Mouse (Mus musculus) embryonic facial prominence, embryonic 15.5 days (tissue): ENCODE results near the gene Tmem252. TPM values are rescaled to one million over a fixed set of nuclear protein-coding genes. Genes with fewer than 3 reads are reported as not detected.

Experiments
- ATAC-seq: fragments of 200-750 bp; cut with Nextera tagmentation; 2 replicates; pipeline ENCODE4 v1.8.0; 2017; ENCODE audit warnings: low read depth, moderate TSS enrichment; ENCODE audit not compliant: insufficient number of reproducible peaks, low FRiP score, low TSS enrichment
- H3K27ac ChIP-seq: fragments of 300-500 bp; sonication (generic); replicated peaks from 2 replicates; pipeline ENCODE4 v1.5.1; 2015; ENCODE audit warnings: mild to moderate bottlenecking, inconsistent platforms
- H3K27me3 ChIP-seq: fragments of 300-500 bp; sonication (generic); 2 replicates; pipeline ENCODE4 v1.6.1; 2015; ENCODE audit warnings: inconsistent platforms
- H3K36me3 ChIP-seq: fragments of 300-500 bp; sonication (generic); 2 replicates; pipeline ENCODE4 v1.6.1; 2015; ENCODE audit warnings: mild to moderate bottlenecking, inconsistent platforms
- H3K4me1 ChIP-seq: fragments of 300-500 bp; sonication (generic); 2 replicates; pipeline ENCODE4 v1.6.1; 2015; ENCODE audit warnings: inconsistent platforms
- H3K4me2 ChIP-seq: fragments of 300-500 bp; sonication (generic); replicated peaks from 2 replicates; pipeline ENCODE4 v1.6.1; 2015; ENCODE audit warnings: mild to moderate bottlenecking, inconsistent platforms
- H3K4me3 ChIP-seq: fragments of 300-500 bp; sonication (generic); replicated peaks from 2 replicates; pipeline ENCODE4 v1.5.1; 2015; ENCODE audit warnings: mild to moderate bottlenecking, inconsistent platforms
- H3K9ac ChIP-seq: fragments of 300-500 bp; sonication (generic); 2 replicates; pipeline ENCODE4 v1.6.1; 2015; ENCODE audit warnings: inconsistent platforms
- H3K9me3 ChIP-seq: fragments of 300-500 bp; sonication (generic); replicated peaks from 2 replicates; pipeline ENCODE4 v1.6.1; 2016; ENCODE audit warnings: inconsistent platforms
- WGBS: fragments of 180-500 bp; shearing (Covaris S2); methylation state at CpG from one replicate; pipeline ENCODE4 v1.1.7; 2015; 5-methylcytosine and 5-hydroxymethylcytosine counted together
- polyA plus RNA-seq: library from polyadenylated mRNA; unstranded; fragments of >200 nt; fragmentation: Nextera tagmentation; extraction: Ambion mirVana; gene quantifications from 2 replicates; pipeline ENCODE4 v1.2.1, GENCODE M21; 2015

Tmem252 gene
- 4.1 and 5.0 TPM in 2 replicates for polyA plus RNA-seq

- 58% methylated on average over 4 of the region's 4 CpGs for WGBS
- H3K27me3 ChIP-seq = no peaks in the 10 kb centered on the region
- no peak within 1 kb of the TSS for H3K27ac ChIP-seq
- H3K36me3 ChIP-seq = no peaks in the 10 kb centered on the region
- H3K4me2 ChIP-seq = no peak within 1 kb of the TSS
- H3K9me3 ChIP-seq = no peaks in the 10 kb centered on the region
- H3K4me3 ChIP-seq = no peak within 1 kb of the TSS
- H3K4me1 ChIP-seq = no peaks in the 10 kb centered on the region
- H3K9ac ChIP-seq = no peak within 1 kb of the TSS
- ATAC-seq = no peak
Observed at GRCm38 (mm10) chr19:24673762-24674161, at the start of gene Tmem252. Gene Tmem252 (plus strand): TSS chr19:24674008.

- Histone ChIP-seq H3K4me1 (no peaks in the 10 kb centered on the region), H3K27ac (no peak overlapping the region), H3K4me3 (no peak overlapping the region), H3K36me3 (no peaks in the 10 kb centered on the region), H3K4me2 (no peak overlapping the region), H3K9ac (no peak overlapping the region), H3K9me3 (no peaks in the 10 kb centered on the region), H3K27me3 (no peaks in the 10 kb centered on the region; the same call in 1 of the 2 replicates)
- 88% methylated on average over 4 of the region's 4 CpGs for WGBS
- no peak for ATAC-seq
Observed at GRCm38 (mm10) chr19:24628049-24628448, 45.8 kb upstream of the Tmem252 start.

- Histone ChIP-seq H3K27ac (no peak overlapping the region), H3K4me3 (no peak overlapping the region), H3K36me3 (no peaks in the 10 kb centered on the region), H3K4me1 (no peaks in the 10 kb centered on the region), H3K9me3 (no peaks in the 10 kb centered on the region), H3K9ac (no peak overlapping the region), H3K4me2 (no peak overlapping the region), H3K27me3 (no peaks in the 10 kb centered on the region; the same call in 1 of the 2 replicates)
- 82% methylated on average over 3 of the region's 3 CpGs for WGBS
- ATAC-seq = no peak
Observed at GRCm38 (mm10) chr19:24633008-24633407, 40.8 kb upstream of the Tmem252 start.

GRCm38 (mm10) chr19:24634602-24635001 lies 39.2 kb upstream of the Tmem252 start:
- no peak for ATAC-seq
- no peaks in the 10 kb centered on the region for H3K4me1 ChIP-seq

GRCm38 (mm10) chr19:24636616-24637015 lies 37.2 kb upstream of the Tmem252 start:
- no peaks in the 10 kb centered on the region for H3K4me1 ChIP-seq
- H3K27ac ChIP-seq = no peak overlapping the region
- no peak for ATAC-seq
- no peaks in the 10 kb centered on the region; the same call in 1 of the 2 replicates for H3K27me3 ChIP-seq
- H3K4me2 ChIP-seq = no peak overlapping the region
- H3K9me3 ChIP-seq = no peaks in the 10 kb centered on the region
- no peak overlapping the region for H3K4me3 ChIP-seq
- H3K36me3 ChIP-seq = no peaks in the 10 kb centered on the region
- 77% methylated on average over 10 of the region's 10 CpGs for WGBS
- no peak overlapping the region for H3K9ac ChIP-seq

More at GRCm38 (mm10) chr19:24634602-24635001, 39.2 kb upstream of the Tmem252 start:
- Histone ChIP-seq H3K4me3 (no peak overlapping the region), H3K27me3 (no peaks in the 10 kb centered on the region; the same call in 1 of the 2 replicates), H3K9me3 (no peaks in the 10 kb centered on the region), H3K4me2 (no peak overlapping the region), H3K36me3 (no peaks in the 10 kb centered on the region), H3K27ac (no peak overlapping the region), H3K9ac (no peak overlapping the region)
- 8% methylated on average over 7 of the region's 7 CpGs for WGBS

GRCm38 (mm10) chr19:24637988-24638387 lies 35.8 kb upstream of the Tmem252 start:
- no peak overlapping the region for H3K4me3 ChIP-seq
- 82% methylated on average over 6 of the region's 6 CpGs for WGBS
- no peak for ATAC-seq

GRCm38 (mm10) chr19:24640982-24641381 lies 32.8 kb upstream of the Tmem252 start:
- no peak overlapping the region for H3K27ac ChIP-seq
- no peak overlapping the region for H3K4me2 ChIP-seq
- H3K9ac ChIP-seq = no peak overlapping the region
- 83% methylated on average over 6 of the region's 6 CpGs for WGBS
- ATAC-seq = no peak
- no peaks in the 10 kb centered on the region for H3K9me3 ChIP-seq
- H3K4me1 ChIP-seq = peaks cover 1% of the 10 kb centered on the region; the same call in 1 of the 2 replicates
- no peaks in the 10 kb centered on the region for H3K27me3 ChIP-seq
- H3K4me3 ChIP-seq = no peak overlapping the region
- H3K36me3 ChIP-seq = no peaks in the 10 kb centered on the region

More at GRCm38 (mm10) chr19:24637988-24638387, 35.8 kb upstream of the Tmem252 start:
- no peaks in the 10 kb centered on the region for H3K27me3 ChIP-seq
- no peaks in the 10 kb centered on the region for H3K36me3 ChIP-seq
- H3K4me1 ChIP-seq = no peaks in the 10 kb centered on the region
- no peak overlapping the region for H3K9ac ChIP-seq
- H3K9me3 ChIP-seq = no peaks in the 10 kb centered on the region
- H3K4me2 ChIP-seq = no peak overlapping the region
- H3K27ac ChIP-seq = no peak overlapping the region

GRCm38 (mm10) chr19:24644971-24645370 lies 28.8 kb upstream of the Tmem252 start:
- Histone ChIP-seq H3K27me3 (no peaks in the 10 kb centered on the region), H3K27ac (no peak overlapping the region), H3K9me3 (no peaks in the 10 kb centered on the region), H3K9ac (no peak overlapping the region), H3K4me2 (no peak overlapping the region), H3K4me3 (no peak overlapping the region), H3K4me1 (peaks cover 9% of the 10 kb centered on the region), H3K36me3 (no peaks in the 10 kb centered on the region)
- ATAC-seq = no peak
- 60% methylated on average over 10 of the region's 10 CpGs for WGBS

GRCm38 (mm10) chr19:24646162-24646829 lies 27.5 kb upstream of the Tmem252 start:
- H3K9me3 ChIP-seq = no peaks in the 10 kb centered on the region
- H3K27ac ChIP-seq = no peak overlapping the region; the same call in 1 of the 2 replicates
- ATAC-seq = no peak
- no peaks in the 10 kb centered on the region for H3K36me3 ChIP-seq
- H3K27me3 ChIP-seq = no peaks in the 10 kb centered on the region
- WGBS = 41% methylated on average over 8 of the region's 8 CpGs
- no peak overlapping the region for H3K4me3 ChIP-seq
- H3K4me2 ChIP-seq = no peak overlapping the region
- H3K4me1 ChIP-seq = peaks cover 9% of the 10 kb centered on the region
- H3K9ac ChIP-seq = no peak overlapping the region

- Histone ChIP-seq H3K27me3 (no peaks in the 10 kb centered on the region), H3K9ac (no peak overlapping the region), H3K4me1 (peaks cover 9% of the 10 kb centered on the region), H3K36me3 (no peaks in the 10 kb centered on the region), H3K4me2 (no peak overlapping the region), H3K4me3 (no peak overlapping the region), H3K27ac (no peak overlapping the region), H3K9me3 (no peaks in the 10 kb centered on the region)
- ATAC-seq = no peak
- WGBS = 82% methylated on average over 8 of the region's 8 CpGs
Observed at GRCm38 (mm10) chr19:24648016-24648415, 25.8 kb upstream of the Tmem252 start.

GRCm38 (mm10) chr19:24650428-24650827 lies 23.4 kb upstream of the Tmem252 start:
- H3K9me3 ChIP-seq = no peaks in the 10 kb centered on the region
- ATAC-seq = no peak
- H3K4me2 ChIP-seq = no peak overlapping the region
- H3K27ac ChIP-seq = no peak overlapping the region
- H3K4me1 ChIP-seq = peaks cover 9% of the 10 kb centered on the region
- no peak overlapping the region for H3K4me3 ChIP-seq
- H3K27me3 ChIP-seq = no peaks in the 10 kb centered on the region
- H3K36me3 ChIP-seq = no peaks in the 10 kb centered on the region
- H3K9ac ChIP-seq = no peak overlapping the region
- WGBS = 63% methylated on average over 8 of the region's 8 CpGs

GRCm38 (mm10) chr19:24651595-24651994 lies 22.2 kb upstream of the Tmem252 start:
- H3K9ac ChIP-seq = no peak overlapping the region
- H3K4me1 ChIP-seq = peaks cover 1% of the 10 kb centered on the region
- H3K4me2 ChIP-seq = no peak overlapping the region
- no peaks in the 10 kb centered on the region for H3K9me3 ChIP-seq
- H3K27ac ChIP-seq = no peak overlapping the region
- H3K4me3 ChIP-seq = no peak overlapping the region
- no peaks in the 10 kb centered on the region for H3K27me3 ChIP-seq
- no peaks in the 10 kb centered on the region for H3K36me3 ChIP-seq
- 27% methylated on average over 2 of the region's 2 CpGs for WGBS
- ATAC-seq = no peak
